Mouse (Mus musculus) cerebellum, postnatal 4 days (tissue): ENCODE data around the gene 3110082I17Rik.
"Not testable (repeated sequence)": the region's sequence is repeated elsewhere in the genome, so short reads cannot be mapped to it uniquely, and the experiment has no call there.

ENCODE experiments used
- DNase-seq, 2 experiments: peaks; one replicate each; pipeline ENCODE4 v3.0.0; 2022; ENCODE audit warnings: low spot score in 2 of 2, mixed read lengths in 1 of 2

The 3110082I17Rik gene

DNA sequence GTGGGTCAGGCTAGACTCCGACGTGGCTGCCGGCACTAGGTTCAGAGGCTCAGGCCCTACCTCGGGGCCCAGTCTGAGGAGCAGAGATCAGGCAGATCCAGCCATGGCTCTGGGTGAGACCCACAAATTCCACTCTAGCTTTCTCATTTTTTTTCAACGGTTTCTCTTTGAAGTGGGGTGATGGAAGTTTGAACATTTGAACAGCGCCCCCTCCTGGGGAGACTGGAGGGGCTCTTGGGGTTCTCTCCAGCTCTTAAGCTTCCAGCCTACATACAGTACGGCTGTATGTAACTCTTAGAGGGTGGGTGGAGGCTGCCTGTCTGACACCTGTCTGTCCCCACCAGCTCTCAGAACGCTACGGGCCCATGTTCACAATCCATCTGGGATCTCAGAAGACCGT, 106.8 kb downstream of the 3110082I17Rik start:
- no peak for DNase-seq

GRCm38 (mm10) chr5:139352317-139352716, 108.0 kb downstream of the 3110082I17Rik start, which contains the start of gene Cyp2w1:
Gene Cyp2w1, plus strand, starts transcription at chr5:139352617.
- no peak for DNase-seq

DNA sequence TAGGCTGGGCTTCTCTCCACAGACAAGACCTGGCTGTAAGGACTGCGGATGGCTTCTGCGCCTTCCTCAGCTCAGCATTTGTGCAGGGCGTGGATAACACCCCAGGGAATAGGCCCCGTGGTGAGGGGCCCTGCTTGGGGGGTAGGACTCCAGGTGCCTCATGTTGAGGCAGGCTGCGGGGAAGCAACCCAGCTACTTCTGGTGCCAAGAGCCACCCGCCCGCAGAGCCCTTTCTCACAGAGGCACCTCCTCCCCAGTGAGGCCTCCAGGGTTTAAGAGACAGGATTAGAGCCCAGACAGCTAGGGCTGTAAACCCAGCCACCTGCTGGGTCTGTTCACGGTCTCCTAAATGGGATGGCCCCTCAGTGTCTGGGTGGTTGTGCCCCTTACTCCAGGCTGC, 108.7 kb downstream of the 3110082I17Rik start:
- no peak for DNase-seq

GRCm38 (mm10) chr5:139351134-139351533, 109.2 kb downstream of the 3110082I17Rik start, which contains the start of gene Cox19:
Gene Cox19, minus strand, starts transcription at chr5:139351418.
- DNase-seq = no peak

DNA sequence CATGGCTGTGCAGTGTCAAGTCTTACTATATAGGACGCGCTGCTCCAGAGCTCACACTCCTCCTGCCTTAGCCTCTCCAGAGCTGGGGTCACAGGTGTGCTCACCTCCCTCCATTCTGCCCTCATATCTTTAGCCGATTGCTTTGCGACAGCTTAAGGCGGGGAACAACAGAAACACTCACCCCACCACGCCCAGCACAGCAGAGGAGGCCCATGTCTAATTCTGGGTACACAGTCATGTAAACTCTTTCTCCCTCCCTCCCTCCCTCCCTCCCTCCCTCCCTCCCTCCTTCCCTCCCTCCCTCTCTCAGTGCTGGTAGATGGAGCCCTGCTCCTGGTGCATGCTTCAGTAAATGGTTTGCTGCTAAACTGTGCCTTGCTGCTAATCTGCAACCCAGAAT, 110.6 kb downstream of the 3110082I17Rik start:
- no peak for DNase-seq

- no peak for DNase-seq
Observed at GRCm38 (mm10) chr5:139347225-139347624, 113.1 kb downstream of the 3110082I17Rik start.

- no peak for DNase-seq
Observed at GRCm38 (mm10) chr5:139345364-139345714, 115.0 kb downstream of the 3110082I17Rik start.

DNA sequence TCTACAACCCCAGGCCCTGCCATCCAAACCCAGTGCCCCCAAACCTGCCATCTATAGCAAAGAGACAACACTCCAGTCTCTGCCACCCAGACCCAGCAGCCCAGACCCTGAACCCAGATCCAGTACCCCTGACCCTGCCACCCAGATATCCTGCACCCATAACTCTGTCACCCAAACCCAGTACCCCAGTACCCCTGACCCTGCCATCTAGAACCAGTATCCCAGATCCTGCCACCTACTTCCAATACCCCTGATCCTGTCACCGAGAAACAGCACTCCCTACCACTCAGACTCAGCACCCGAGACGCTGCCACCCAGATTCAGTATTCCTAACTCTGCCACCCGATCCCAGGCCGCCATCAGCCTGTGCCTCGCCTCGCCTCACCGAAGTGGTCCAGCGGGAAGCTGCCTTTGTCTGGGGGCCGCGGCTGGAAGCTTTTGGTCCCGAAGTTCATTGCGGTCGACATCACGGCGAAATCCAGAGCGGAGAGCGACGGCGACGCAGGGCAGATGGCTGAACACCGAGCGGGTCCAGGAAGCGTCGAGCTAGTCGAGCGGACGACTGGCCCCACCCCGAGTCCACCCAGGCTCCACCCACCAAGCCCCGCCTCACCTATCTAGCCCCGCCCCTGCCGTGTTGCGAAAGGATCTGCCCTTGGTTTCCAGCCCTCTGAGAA, 115.5 kb downstream of the 3110082I17Rik start:
- DNase-seq = peak; percentile 84 to 90

- peak; percentile 80 to 81 for DNase-seq
Observed at GRCm38 (mm10) chr5:139344021-139344686, 116.2 kb downstream of the 3110082I17Rik start.

- DNase-seq = no peak
Observed at GRCm38 (mm10) chr5:139338891-139339290, 121.4 kb downstream of the 3110082I17Rik start.

- no peak for DNase-seq
Observed at GRCm38 (mm10) chr5:139338403-139338802, 121.9 kb downstream of the 3110082I17Rik start.

DNA sequence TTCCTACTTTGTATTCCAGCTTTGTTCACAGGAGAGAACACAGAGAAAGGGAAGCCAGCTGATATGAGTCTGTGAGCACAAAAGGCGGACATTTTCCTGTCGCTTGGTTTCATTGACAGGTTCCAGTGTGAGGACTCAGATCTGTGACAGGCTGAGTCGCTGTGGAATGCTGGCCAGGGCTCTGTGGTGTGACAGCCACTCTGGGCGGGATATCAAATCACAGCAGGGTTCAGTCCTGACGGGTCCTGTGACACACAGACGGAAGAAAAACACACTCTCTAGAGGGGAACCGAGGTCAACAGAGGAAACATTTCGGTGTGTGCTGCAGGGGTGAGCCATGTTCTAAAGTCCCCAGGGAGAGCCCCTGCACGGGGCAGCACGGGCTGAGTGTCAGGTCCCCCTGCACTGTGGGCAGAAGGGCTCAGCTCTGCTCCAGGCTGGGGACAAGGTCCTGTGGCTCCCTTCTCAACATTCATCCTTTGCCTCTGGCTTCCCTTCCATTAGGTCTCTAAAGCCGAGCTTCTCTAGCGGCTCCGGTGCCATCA, 122.4 kb downstream of the 3110082I17Rik start:
- DNase-seq = peak in 1 of 2 experiments; percentile 53

DNA sequence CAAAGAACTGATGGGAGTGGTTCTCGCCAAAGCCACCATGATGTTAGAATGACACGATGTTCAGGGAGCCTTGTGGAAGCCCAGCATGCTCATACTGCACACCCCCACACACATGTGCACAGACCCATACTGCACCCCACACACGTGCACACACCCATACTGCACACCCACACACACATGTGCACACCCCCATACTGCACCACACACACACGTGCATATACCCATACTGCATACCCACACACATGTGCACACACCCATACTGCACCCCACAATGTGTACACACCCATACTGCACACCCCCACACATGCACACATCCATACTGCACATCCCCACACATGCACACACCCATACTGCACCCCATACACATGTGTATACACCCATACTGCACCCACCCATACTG, 124.7 kb downstream of the 3110082I17Rik start:
- no peak for DNase-seq

- not testable (repeated sequence) for DNase-seq
Observed at GRCm38 (mm10) chr5:139334394-139334793, 125.9 kb downstream of the 3110082I17Rik start.

GRCm38 (mm10) chr5:139333301-139334013, 126.9 kb downstream of the 3110082I17Rik start:
- DNase-seq = no peak

GRCm38 (mm10) chr5:139332590-139333272, 127.6 kb downstream of the 3110082I17Rik start:
- no peak for DNase-seq

DNA sequence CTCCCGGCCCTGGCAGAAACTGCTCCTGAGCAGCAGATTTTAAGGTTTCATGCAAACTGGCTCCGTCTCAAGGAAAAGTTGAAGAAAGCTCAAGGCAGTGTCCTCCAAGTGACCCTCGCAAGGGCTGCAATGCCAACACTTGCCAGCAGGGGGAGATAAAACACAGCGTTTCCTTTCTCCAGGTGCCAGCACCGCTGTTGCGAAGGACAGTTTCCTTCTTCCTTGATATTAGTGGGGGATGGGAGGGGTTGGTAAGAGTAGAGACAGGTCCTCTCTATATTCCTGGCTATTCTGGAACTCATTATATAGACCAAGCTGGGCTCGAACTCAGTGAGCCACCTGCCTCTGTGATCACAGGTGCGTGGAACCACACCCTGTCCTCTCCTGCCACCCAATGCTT, 128.6 kb downstream of the 3110082I17Rik start:
- peak; percentile 88 to 89 for DNase-seq

- DNase-seq = no peak
Observed at GRCm38 (mm10) chr5:139330766-139331165, 129.6 kb downstream of the 3110082I17Rik start.

DNA sequence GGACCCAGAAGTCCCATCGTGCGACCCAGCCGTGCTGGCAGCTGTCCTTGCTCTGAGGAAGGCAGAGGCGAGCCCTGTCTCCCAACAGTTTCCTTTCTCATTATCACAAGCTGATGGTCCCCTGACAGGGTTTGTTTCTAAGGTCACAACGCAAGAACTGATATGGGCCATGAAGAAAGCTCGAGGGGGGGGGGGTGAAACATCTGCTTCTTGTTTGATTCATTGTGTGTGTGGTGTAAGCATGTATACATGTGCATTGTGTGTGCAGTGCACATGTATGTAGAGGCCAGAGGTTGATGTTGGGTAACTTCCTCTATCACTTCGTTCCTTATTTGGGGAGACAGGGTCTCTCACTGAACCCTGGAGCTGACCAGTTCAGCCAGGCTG, 132.7 kb downstream of the 3110082I17Rik start:
- DNase-seq = no peak

DNA sequence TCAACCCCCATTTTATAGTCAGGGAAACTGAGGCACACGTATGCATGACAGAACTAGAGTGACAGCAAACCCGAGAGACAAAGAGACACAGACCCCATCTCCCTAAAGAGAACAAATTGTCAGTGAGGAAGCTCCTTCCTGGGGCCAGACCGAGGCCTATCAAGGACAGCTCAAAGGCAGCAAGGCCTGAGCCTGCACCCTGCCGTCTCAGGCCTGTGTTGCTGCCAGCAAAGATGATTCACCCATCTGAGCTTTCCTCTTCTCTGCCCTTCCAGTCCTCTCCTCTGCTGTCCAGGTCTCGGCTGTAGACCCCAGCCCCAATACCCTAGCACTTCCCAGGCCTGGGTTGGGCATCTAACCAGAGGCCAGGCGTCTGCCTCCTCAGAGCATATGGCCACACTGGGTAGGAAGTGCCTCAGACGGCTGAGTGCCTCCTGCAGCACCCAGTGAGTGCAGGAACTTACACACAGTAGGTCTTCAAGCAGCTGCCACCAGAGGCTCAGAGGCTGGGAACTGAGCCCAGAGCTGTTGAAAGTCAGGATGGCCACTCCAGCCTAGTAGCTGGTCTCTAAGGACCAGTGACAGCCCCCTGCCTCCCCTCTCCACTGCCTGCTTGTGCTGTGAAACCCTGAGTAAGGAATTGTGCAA, 133.2 kb downstream of the 3110082I17Rik start:
- DNase-seq = no peak

- DNase-seq = no peak
Observed at GRCm38 (mm10) chr5:139326111-139326696, 134.1 kb downstream of the 3110082I17Rik start.
